Mouse (Mus musculus) thymus, adult 2 months (tissue): ENCODE results near the gene Rfc4. TPM values are rescaled to one million over a fixed set of nuclear protein-coding genes. Genes with fewer than 3 reads are reported as not detected.
A peak's percentile ranks its signal among the peaks of the same experiment; 100 is the strongest.

Source experiments
- DNase-seq: peaks from one replicate; pipeline ENCODE4 v3.0.0; 2021
- H3K27ac ChIP-seq: fragments of 200-500 bp; 2 replicates; pipeline ENCODE4 v1.5.1; 2012; ENCODE audit warnings: low read length, control low read depth; ENCODE audit not compliant: control insufficient read depth, insufficient read depth
- H3K27me3 ChIP-seq: fragments of 200-500 bp; 2 replicates; pipeline ENCODE4 v1.6.1; 2012; ENCODE audit warnings: mild to moderate bottlenecking, low read length, moderate library complexity, mixed read lengths; ENCODE audit not compliant: control insufficient read depth, insufficient read depth
- H3K36me3 ChIP-seq: fragments of 200-500 bp; 2 replicates; pipeline ENCODE4 v1.6.1; 2012; ENCODE audit warnings: mild to moderate bottlenecking, low read length, moderate library complexity; ENCODE audit not compliant: control insufficient read depth, insufficient read depth
- H3K4me1 ChIP-seq: fragments of 200-500 bp; replicated peaks from 2 replicates; pipeline ENCODE4 v1.6.1; 2012; ENCODE audit warnings: low read length; ENCODE audit not compliant: control insufficient read depth, insufficient read depth
- H3K4me3 ChIP-seq: fragments of 200-500 bp; 2 replicates; pipeline ENCODE4 v1.5.1; 2012; ENCODE audit warnings: mild to moderate bottlenecking, low read length, control low read depth, moderate library complexity; ENCODE audit not compliant: control insufficient read depth, insufficient read depth
- CTCF ChIP-seq: fragments of 200-500 bp; IDR thresholded peaks from 2 replicates; pipeline ENCODE4 v1.5.1; 2012; ENCODE audit warnings: mild to moderate bottlenecking, control low read depth, low read length, moderate library complexity, borderline replicate concordance; ENCODE audit not compliant: control insufficient read depth, poor library complexity, insufficient read depth; ENCODE audit errors: extremely low read depth
- POLR2A ChIP-seq: fragments of 200-500 bp; IDR thresholded peaks from 2 replicates; pipeline ENCODE4 v1.6.1; 2012; ENCODE audit warnings: mild to moderate bottlenecking, low read length, control low read depth, moderate library complexity; ENCODE audit not compliant: control insufficient read depth, poor library complexity, insufficient read depth; ENCODE audit errors: extremely low read depth
- WGBS: fragments of 180-500 bp; shearing (Covaris S2); methylation state at CpG from one replicate; pipeline ENCODE4 v1.1.7; 2018; 5-methylcytosine and 5-hydroxymethylcytosine counted together
- polyA plus RNA-seq: library from polyadenylated mRNA; depleted of rRNA; stranded (reverse); fragments of >200 nt; gene quantifications from 2 replicates; pipeline ENCODE4 v1.2.3, GENCODE M21; 2012

Gene Rfc4
- polyA plus RNA-seq, 1 experiment, result 2.6 TPM

GRCm38 (mm10) chr16:23165441-23165840 lies 37.9 kb upstream of the Rfc4 start:
- H3K36me3 ChIP-seq, result no peaks in the 10 kb centered on the region
- H3K4me3 ChIP-seq, result no peak overlapping the region
- no peaks in the 10 kb centered on the region for H3K27me3 ChIP-seq
- DNase-seq, result peak; percentile 82
- H3K4me1 ChIP-seq, result peaks cover 11% of the 10 kb centered on the region
- H3K27ac ChIP-seq, result no peak overlapping the region
- TF ChIP-seq POLR2A, result no peak
- no peak for TF ChIP-seq CTCF
- 12% methylated on average over 9 of the region's 9 CpGs for WGBS

DNA sequence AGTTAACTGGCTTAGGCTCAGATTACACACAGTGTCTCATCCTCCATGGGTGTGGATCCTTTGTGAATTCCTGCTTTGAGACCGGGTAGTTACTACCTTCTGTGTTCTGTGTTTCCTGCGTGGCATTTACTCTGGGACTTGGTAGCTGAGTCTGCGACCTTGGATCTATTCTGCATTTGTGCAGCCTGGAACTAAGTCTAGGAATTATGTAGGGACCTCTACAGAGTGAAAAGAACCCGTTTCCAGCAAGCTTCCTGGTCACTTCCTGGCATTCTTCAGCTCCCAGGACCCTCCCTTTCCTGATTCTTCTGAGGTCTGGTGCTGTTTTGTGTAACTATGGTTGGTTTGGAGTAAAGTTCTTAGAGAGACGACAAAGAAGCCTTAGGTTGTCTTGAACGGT lies 36.9 kb upstream of the Rfc4 start:
- no peaks in the 10 kb centered on the region for H3K27me3 ChIP-seq
- H3K36me3 ChIP-seq, result no peaks in the 10 kb centered on the region
- no peak overlapping the region for H3K4me3 ChIP-seq
- H3K27ac ChIP-seq, result no peak overlapping the region
- H3K4me1 ChIP-seq, result peaks cover 11% of the 10 kb centered on the region
- DNase-seq, result no peak
- 88% methylated on average over 6 of the region's 6 CpGs for WGBS
- TF ChIP-seq POLR2A (no peak), CTCF (no peak)

- TF ChIP-seq POLR2A, result no peak
- TF ChIP-seq CTCF, result no peak
- no peak overlapping the region for H3K4me3 ChIP-seq
- 15% methylated on average over 3 of the region's 3 CpGs for WGBS
- no peaks in the 10 kb centered on the region for H3K36me3 ChIP-seq
- no peak overlapping the region for H3K27ac ChIP-seq
- peaks cover 11% of the 10 kb centered on the region for H3K4me1 ChIP-seq
- DNase-seq, result no peak
- no peaks in the 10 kb centered on the region for H3K27me3 ChIP-seq
Observed at GRCm38 (mm10) chr16:23162116-23162515, 34.6 kb upstream of the Rfc4 start.

- TF ChIP-seq CTCF (no peak), POLR2A (no peak)
- DNase-seq, result no peak
- Histone ChIP-seq H3K4me1 (peaks cover 2% of the 10 kb centered on the region), H3K27me3 (no peaks in the 10 kb centered on the region), H3K4me3 (no peak overlapping the region), H3K27ac (no peak overlapping the region), H3K36me3 (no peaks in the 10 kb centered on the region)
- 44% methylated on average over 2 of the region's 2 CpGs for WGBS
Observed at GRCm38 (mm10) chr16:23159749-23160148, 32.2 kb upstream of the Rfc4 start.

- no peak for TF ChIP-seq POLR2A
- no peak for TF ChIP-seq CTCF
- WGBS, result 75% methylated on average over 2 of the region's 2 CpGs
- Histone ChIP-seq H3K27me3 (no peaks in the 10 kb centered on the region), H3K4me3 (no peak overlapping the region), H3K4me1 (no peaks in the 10 kb centered on the region), H3K27ac (no peak overlapping the region), H3K36me3 (no peaks in the 10 kb centered on the region)
- DNase-seq, result no peak
Observed at GRCm38 (mm10) chr16:23158957-23159356, 31.4 kb upstream of the Rfc4 start.

DNA sequence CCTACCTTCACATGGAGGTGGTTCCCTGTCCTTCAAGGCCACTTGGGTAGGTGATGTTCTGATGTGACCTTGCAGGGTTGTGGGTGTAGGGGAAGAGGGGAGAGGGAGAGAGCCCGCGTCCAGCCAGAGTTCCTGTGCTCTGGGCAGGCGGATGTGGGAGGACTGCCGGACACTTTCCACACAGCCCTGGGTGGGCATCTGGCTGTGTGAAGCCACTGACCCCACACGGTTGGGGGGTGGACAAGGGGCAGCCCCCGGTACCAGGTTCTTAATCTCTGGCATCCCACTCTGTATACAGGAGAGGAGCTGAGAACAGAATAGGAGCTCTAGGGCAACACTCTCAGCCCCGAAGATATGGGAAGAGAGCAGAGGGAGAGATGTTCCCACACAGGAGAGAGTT lies 30.8 kb upstream of the Rfc4 start:
- Histone ChIP-seq H3K27ac (no peak overlapping the region), H3K36me3 (no peaks in the 10 kb centered on the region), H3K4me1 (no peaks in the 10 kb centered on the region), H3K4me3 (no peak overlapping the region), H3K27me3 (no peaks in the 10 kb centered on the region)
- WGBS, result 94% methylated on average over 7 of the region's 7 CpGs
- TF ChIP-seq POLR2A, result no peak
- no peak for TF ChIP-seq CTCF
- DNase-seq, result no peak

DNA sequence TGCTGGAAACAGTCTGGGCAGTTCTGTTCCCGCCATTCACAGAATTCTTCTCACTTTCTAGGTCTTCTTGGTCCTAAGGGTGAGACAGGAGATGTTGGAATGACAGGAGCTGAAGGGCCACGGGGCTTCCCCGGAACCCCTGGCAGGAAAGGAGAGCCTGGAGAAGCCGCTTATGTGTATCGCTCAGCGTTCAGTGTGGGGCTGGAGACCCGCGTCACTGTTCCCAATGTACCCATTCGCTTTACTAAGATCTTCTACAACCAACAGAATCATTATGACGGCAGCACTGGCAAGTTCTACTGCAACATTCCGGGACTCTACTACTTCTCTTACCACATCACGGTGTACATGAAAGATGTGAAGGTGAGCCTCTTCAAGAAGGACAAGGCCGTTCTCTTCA lies 29.5 kb upstream of the Rfc4 start:
- Histone ChIP-seq H3K27me3 (no peaks in the 10 kb centered on the region), H3K27ac (no peak overlapping the region), H3K4me3 (no peak overlapping the region), H3K36me3 (no peaks in the 10 kb centered on the region), H3K4me1 (peaks cover 2% of the 10 kb centered on the region)
- 97% methylated on average over 13 of the region's 13 CpGs for WGBS
- TF ChIP-seq POLR2A, result no peak
- TF ChIP-seq CTCF, result no peak
- DNase-seq, result no peak
